Mouse (Mus musculus) small intestine, adult 2 months (tissue): ENCODE results near the gene Pnldc1. TPM values are rescaled to one million over a fixed set of nuclear protein-coding genes. Genes with fewer than 3 reads are reported as not detected.
"Not testable (repeated sequence)": the region's sequence is repeated elsewhere in the genome, so short reads cannot be mapped to it uniquely, and the experiment has no call there.

Source experiments
- H3K27ac ChIP-seq: fragments of 200-500 bp; 2 replicates; pipeline ENCODE4 v1.5.1; 2012; ENCODE audit warnings: low read depth, low read length, control low read depth, inconsistent platforms; ENCODE audit not compliant: insufficient read depth
- H3K27me3 ChIP-seq: fragments of 200-500 bp; 2 replicates; pipeline ENCODE4 v1.6.1; 2012; ENCODE audit warnings: mild to moderate bottlenecking, moderate library complexity, low read length, inconsistent platforms; ENCODE audit not compliant: control insufficient read depth, insufficient read depth
- H3K36me3 ChIP-seq: fragments of 200-500 bp; 2 replicates; pipeline ENCODE4 v1.6.1; 2012; ENCODE audit warnings: mild to moderate bottlenecking, low read length, control low read depth, inconsistent platforms; ENCODE audit not compliant: control insufficient read depth, insufficient read depth
- H3K4me1 ChIP-seq: fragments of 200-500 bp; 2 replicates; pipeline ENCODE4 v1.6.1; 2012; ENCODE audit warnings: low read length, inconsistent platforms, mixed read lengths; ENCODE audit not compliant: control insufficient read depth, insufficient read depth, insufficient read length
- H3K4me3 ChIP-seq: fragments of 200-500 bp; 2 replicates; pipeline ENCODE4 v1.5.1; 2012; ENCODE audit warnings: low read depth, mild to moderate bottlenecking, control low read depth, inconsistent platforms, low read length, moderate library complexity
- CTCF ChIP-seq: fragments of 200-500 bp; IDR thresholded peaks from 2 replicates; pipeline ENCODE4 v1.5.1; 2012; ENCODE audit warnings: low read depth, mild to moderate bottlenecking, control low read depth, inconsistent platforms, low read length, moderate library complexity, mixed read lengths; ENCODE audit not compliant: insufficient replicate concordance, insufficient read length; ENCODE audit errors: extremely low read depth
- POLR2A ChIP-seq: fragments of 200-500 bp; IDR thresholded peaks from 2 replicates; pipeline ENCODE4 v1.6.1; 2012; ENCODE audit warnings: low read depth, mild to moderate bottlenecking, control low read depth, inconsistent platforms, low read length, moderate library complexity
- WGBS: fragments of 180-500 bp; shearing (Covaris S2); methylation state at CpG from one replicate; pipeline ENCODE4 v1.1.7; 2018; 5-methylcytosine and 5-hydroxymethylcytosine counted together
- polyA plus RNA-seq: library from polyadenylated mRNA; depleted of rRNA; stranded (reverse); fragments of >200 nt; gene quantifications from 2 replicates; pipeline ENCODE4 v1.2.3, GENCODE M21; 2012

The Pnldc1 gene
- polyA plus RNA-seq, 1 experiment: 0.24 TPM

- no peaks in the 10 kb centered on the region for H3K27me3 ChIP-seq
- no peaks in the 10 kb centered on the region for H3K4me1 ChIP-seq
- peaks cover 27% of the 10 kb centered on the region for H3K36me3 ChIP-seq
- no peak overlapping the region for H3K4me3 ChIP-seq
- WGBS: 92% methylated on average over 4 of the region's 4 CpGs
- TF ChIP-seq POLR2A (no peak), CTCF (no peak)
- no peak overlapping the region for H3K27ac ChIP-seq
Observed at GRCm38 (mm10) chr17:12905810-12906209, 4.2 kb downstream of the Pnldc1 start.

- Histone ChIP-seq H3K27me3 (no peaks in the 10 kb centered on the region), H3K4me3 (no peak overlapping the region), H3K27ac (no peak overlapping the region), H3K4me1 (no peaks in the 10 kb centered on the region), H3K36me3 (peaks cover 21% of the 10 kb centered on the region)
- TF ChIP-seq POLR2A (no peak), CTCF (no peak)
- 83% methylated on average over 1 of the region's 1 CpGs for WGBS
Observed at GRCm38 (mm10) chr17:12904349-12904748, 5.7 kb downstream of the Pnldc1 start.

- WGBS: 74% methylated on average over 11 of the region's 12 CpGs
- H3K36me3 ChIP-seq: peaks cover 23% of the 10 kb centered on the region
- no peak overlapping the region for H3K27ac ChIP-seq
- no peaks in the 10 kb centered on the region for H3K4me1 ChIP-seq
- H3K4me3 ChIP-seq: no peak overlapping the region
- H3K27me3 ChIP-seq: no peaks in the 10 kb centered on the region
- no peak for TF ChIP-seq POLR2A
- TF ChIP-seq CTCF: no peak
Observed at GRCm38 (mm10) chr17:12903372-12904333, 6.4 kb downstream of the Pnldc1 start.

GRCm38 (mm10) chr17:12902291-12902690 is 7.7 kb downstream of the Pnldc1 start:
- H3K4me1 ChIP-seq: no peaks in the 10 kb centered on the region
- H3K4me3 ChIP-seq: no peak overlapping the region
- no peak overlapping the region for H3K27ac ChIP-seq
- H3K27me3 ChIP-seq: no peaks in the 10 kb centered on the region
- peaks cover 24% of the 10 kb centered on the region for H3K36me3 ChIP-seq
- 93% methylated on average over 6 of the region's 6 CpGs for WGBS
- TF ChIP-seq CTCF: no peak
- no peak for TF ChIP-seq POLR2A

- not testable (repeated sequence) for H3K4me1 ChIP-seq, H3K4me3 ChIP-seq, H3K27me3 ChIP-seq, H3K27ac ChIP-seq
- H3K36me3 ChIP-seq: peaks cover 15% of the 10 kb centered on the region
- WGBS: 60% methylated on average over 2 of the region's 2 CpGs
Observed at GRCm38 (mm10) chr17:12898607-12899006, 11.4 kb downstream of the Pnldc1 start.

GRCm38 (mm10) chr17:12897674-12898073 is 12.4 kb downstream of the Pnldc1 start:
- no peak overlapping the region for H3K4me3 ChIP-seq
- WGBS: 95% methylated on average over 5 of the region's 5 CpGs
- TF ChIP-seq POLR2A (no peak), CTCF (no peak)
- no peaks in the 10 kb centered on the region for H3K4me1 ChIP-seq
- peaks cover 12% of the 10 kb centered on the region for H3K36me3 ChIP-seq
- no peaks in the 10 kb centered on the region for H3K27me3 ChIP-seq
- no peak overlapping the region for H3K27ac ChIP-seq

- no peak overlapping the region for H3K27ac ChIP-seq
- no peaks in the 10 kb centered on the region for H3K27me3 ChIP-seq
- H3K4me1 ChIP-seq: no peaks in the 10 kb centered on the region
- H3K4me3 ChIP-seq: no peak overlapping the region
- no peak for TF ChIP-seq CTCF
- TF ChIP-seq POLR2A: no peak
- WGBS: 94% methylated on average over 9 of the region's 9 CpGs
- H3K36me3 ChIP-seq: peaks cover 2% of the 10 kb centered on the region; the same call in 1 of the 2 replicates
Observed at GRCm38 (mm10) chr17:12892033-12892432, 18.0 kb downstream of the Pnldc1 start.

GRCm38 (mm10) chr17:12891054-12891453 is 19.0 kb downstream of the Pnldc1 start:
- no peak overlapping the region for H3K27ac ChIP-seq
- no peaks in the 10 kb centered on the region for H3K4me1 ChIP-seq
- no peaks in the 10 kb centered on the region for H3K27me3 ChIP-seq
- no peaks in the 10 kb centered on the region for H3K36me3 ChIP-seq
- no peak overlapping the region for H3K4me3 ChIP-seq
- TF ChIP-seq CTCF: no peak
- no peak for TF ChIP-seq POLR2A
- WGBS: 85% methylated on average over 4 of the region's 4 CpGs
